Mouse (Mus musculus) kidney, postnatal 14 days (tissue): ENCODE measurements at regions not wholly inside any gene's neighbourhood (a gene's known extent, or its start where the extent isn't known, plus 50 kb on each side); places are given as distances from the start of the nearest gene placed in this dataset.

Experiments
- DNase-seq: peaks from one replicate; pipeline ENCODE4 v3.0.0; 2022; ENCODE audit warnings: mixed read lengths

- DNase-seq: no peak
These were observed 104.6 kb downstream of the Psmg1 start for GRCm38 (mm10) chr16:95886131-95886530.

- DNase-seq: no peak
These were observed 117.5 kb downstream of the Psmg1 start for GRCm38 (mm10) chr16:95873297-95873696.

GRCm38 (mm10) chr16:95872436-95872835 is 118.3 kb downstream of the Psmg1 start:
- peak; percentile 64 for DNase-seq

GRCm38 (mm10) chr16:95870291-95870690 is 120.5 kb downstream of the Psmg1 start:
- no peak for DNase-seq

GRCm38 (mm10) chr16:95869501-95869900 is 121.3 kb downstream of the Psmg1 start:
- no peak for DNase-seq

GRCm38 (mm10) chr16:95868896-95869295 is 121.9 kb downstream of the Psmg1 start:
- no peak for DNase-seq

- no peak for DNase-seq
These were observed 123.2 kb downstream of the Psmg1 start for GRCm38 (mm10) chr16:95867516-95867915.

- no peak for DNase-seq
These were observed 123.8 kb downstream of the Psmg1 start for GRCm38 (mm10) chr16:95866866-95867420.

GRCm38 (mm10) chr16:95865603-95866002 is 125.2 kb downstream of the Psmg1 start:
- DNase-seq: no peak

- DNase-seq: no peak
These were observed 126.1 kb downstream of the Psmg1 start for GRCm38 (mm10) chr16:95864646-95865045.

GRCm38 (mm10) chr16:95864106-95864505 is 126.7 kb downstream of the Psmg1 start:
- no peak for DNase-seq

GRCm38 (mm10) chr16:95863565-95863964 is 127.2 kb downstream of the Psmg1 start:
- no peak for DNase-seq

GRCm38 (mm10) chr16:95862621-95863020 is 128.1 kb downstream of the Psmg1 start:
- DNase-seq: peak; percentile 69

GRCm38 (mm10) chr16:95861231-95861690 is 129.5 kb downstream of the Psmg1 start:
- DNase-seq: peak; percentile 89

- DNase-seq: no peak
These were observed 129.9 kb downstream of the Psmg1 start for GRCm38 (mm10) chr16:95860810-95861209.

- no peak for DNase-seq
These were observed 130.6 kb downstream of the Psmg1 start for GRCm38 (mm10) chr16:95860111-95860510.

GRCm38 (mm10) chr16:95857403-95857802 is 133.4 kb downstream of the Psmg1 start:
- no peak for DNase-seq

- DNase-seq: peak; percentile 41
These were observed 135.5 kb downstream of the Psmg1 start for GRCm38 (mm10) chr16:95855230-95855629.

- DNase-seq: peak; percentile 41
These were observed 138.9 kb downstream of the Psmg1 start for GRCm38 (mm10) chr16:95851907-95852306.

GRCm38 (mm10) chr16:95848555-95849082 is 142.1 kb downstream of the Psmg1 start:
- no peak for DNase-seq

- DNase-seq: no peak
These were observed 142.8 kb downstream of the Psmg1 start for GRCm38 (mm10) chr16:95847765-95848483.

GRCm38 (mm10) chr16:95845323-95845860 is 143.5 kb downstream of the Ets2 start:
- no peak for DNase-seq

GRCm38 (mm10) chr16:95844691-95845090 is 142.8 kb downstream of the Ets2 start:
- DNase-seq: peak; percentile 44

GRCm38 (mm10) chr16:95842766-95843165 is 140.9 kb downstream of the Ets2 start:
- no peak for DNase-seq
